Mouse (Mus musculus) CH12.LX (cell line): ENCODE data around the gene Necap2. TPM values are rescaled to one million over a fixed set of nuclear protein-coding genes. Genes with fewer than 3 reads are reported as not detected.

Source experiments
- DNase-seq: peaks from one replicate; pipeline ENCODE4 v3.0.0-alpha.2; 2013; ENCODE audit errors: extremely low read depth
- H3K27ac ChIP-seq: 2 replicates; pipeline ENCODE4 v1.5.1; 2012; ENCODE audit warnings: low read depth, mild to moderate bottlenecking, control low read depth, moderate library complexity; ENCODE audit not compliant: insufficient read depth
- H3K27me3 ChIP-seq: replicated peaks from 2 replicates; pipeline ENCODE3; 2012; ENCODE audit warnings: inconsistent platforms
- H3K36me3 ChIP-seq, 2 experiments: replicated peaks in 1 of 2; 2 replicates each; pipeline versions ENCODE3 to v1.6.1; 2012; ENCODE audit warnings: inconsistent platforms in 1 of 2, low read length in 1 of 2, mild to moderate bottlenecking in 1 of 2, mixed read lengths in 1 of 2, moderate library complexity in 1 of 2; ENCODE audit not compliant: control insufficient read depth in 1 of 2, insufficient read depth in 1 of 2
- H3K4me1 ChIP-seq, 2 experiments: 2 replicates each; pipeline ENCODE4 v1.6.1; 2012; ENCODE audit warnings: inconsistent platforms in 1 of 2, moderate library complexity in 1 of 2; ENCODE audit not compliant: insufficient read depth in 2 of 2, control insufficient read depth in 1 of 2
- H3K4me2 ChIP-seq: 2 replicates; pipeline ENCODE4 v1.6.1; 2012; ENCODE audit warnings: low read depth, mild to moderate bottlenecking, control low read depth; ENCODE audit not compliant: poor library complexity, insufficient read depth, severe bottlenecking
- H3K4me3 ChIP-seq, 3 experiments: fragments of 150-350 bp in 1 of 3; sonication (generic) in 1 of 3; replicated peaks in 1 of 3; 2 replicates each; pipeline versions ENCODE3 to v1.5.1; 2011 to 2012; ENCODE audit warnings: low read depth in 2 of 3, low read length in 2 of 3, mild to moderate bottlenecking in 2 of 3, moderate library complexity in 2 of 3, control low read depth in 1 of 3, improper control_type of control experiment in 1 of 3, inconsistent platforms in 1 of 3, mixed read lengths in 1 of 3; ENCODE audit not compliant: poor library complexity in 1 of 3
- H3K79me2 ChIP-seq: replicated peaks from 2 replicates; pipeline ENCODE4 v1.6.1; 2012; ENCODE audit warnings: mild to moderate bottlenecking, moderate library complexity; ENCODE audit not compliant: control insufficient read depth, poor library complexity, insufficient read depth, severe bottlenecking; ENCODE audit errors: extremely low read depth
- H3K9ac ChIP-seq: 2 replicates; pipeline ENCODE4 v1.6.1; 2012; ENCODE audit warnings: low read depth, mild to moderate bottlenecking, control low read depth, moderate library complexity; ENCODE audit not compliant: insufficient read depth
- H3K9me3 ChIP-seq: replicated peaks from 2 replicates; pipeline ENCODE3; 2012; ENCODE audit warnings: low read length, inconsistent platforms, mixed read lengths
- BHLHE40 ChIP-seq: IDR thresholded peaks from 2 replicates; pipeline ENCODE4 v1.6.1; 2011; ENCODE audit warnings: mild to moderate bottlenecking, low read depth, low read length, improper control_type of control experiment
- CHD1 ChIP-seq: IDR thresholded peaks from 2 replicates; pipeline ENCODE4 v1.6.1; 2012; ENCODE audit warnings: low read depth, low read length, improper control_type of control experiment, inconsistent platforms
- CHD2 ChIP-seq: IDR thresholded peaks from 2 replicates; pipeline ENCODE4 v1.6.1; 2011; ENCODE audit warnings: low read length, improper control_type of control experiment
- CTCF ChIP-seq, 2 experiments: IDR thresholded peaks in 1 of 2; conservative IDR thresholded peaks in 1 of 2; 2 replicates each; pipeline ENCODE4 v1.5.1; 2011 to 2012; ENCODE audit warnings: low read depth in 2 of 2, low read length in 2 of 2, improper control_type of control experiment in 1 of 2, inconsistent platforms in 1 of 2, mild to moderate bottlenecking in 1 of 2, moderate library complexity in 1 of 2
- E2F4 ChIP-seq: IDR thresholded peaks from 2 replicates; pipeline ENCODE4 v1.6.1; 2011; ENCODE audit warnings: low read depth, low read length, improper control_type of control experiment; ENCODE audit not compliant: insufficient replicate concordance
- ELF1 ChIP-seq: IDR thresholded peaks from 2 replicates; pipeline ENCODE4 v1.6.1; 2014; ENCODE audit warnings: low read depth, mild to moderate bottlenecking, inconsistent platforms, low read length, improper control_type of control experiment
- ETS1 ChIP-seq: conservative IDR thresholded peaks from 2 replicates; pipeline ENCODE4 v1.6.1; 2012; ENCODE audit warnings: low read depth, mild to moderate bottlenecking, inconsistent platforms, low read length, improper control_type of control experiment, moderate library complexity
- GABPA ChIP-seq: IDR thresholded peaks from 2 replicates; pipeline ENCODE4 v1.6.1; 2012; ENCODE audit warnings: low read depth, low read length, improper control_type of control experiment, inconsistent platforms; ENCODE audit not compliant: insufficient replicate concordance
- HCFC1 ChIP-seq: IDR thresholded peaks from 2 replicates; pipeline ENCODE4 v1.6.1; 2012; ENCODE audit warnings: low read depth, mild to moderate bottlenecking, inconsistent platforms, low read length, improper control_type of control experiment
- IRF4 ChIP-seq: IDR thresholded peaks from 2 replicates; pipeline ENCODE4 v1.6.1; 2014; ENCODE audit warnings: low read depth, mild to moderate bottlenecking, inconsistent platforms, low read length, improper control_type of control experiment
- JUND ChIP-seq: conservative IDR thresholded peaks from 2 replicates; pipeline ENCODE4 v1.6.1; 2011; ENCODE audit warnings: low read depth, low read length, improper control_type of control experiment
- KAT2A ChIP-seq: IDR thresholded peaks from 2 replicates; pipeline ENCODE4 v1.6.1; 2012; ENCODE audit warnings: low read length, improper control_type of control experiment, inconsistent platforms; ENCODE audit not compliant: insufficient replicate concordance
- MAFK ChIP-seq: IDR thresholded peaks from 2 replicates; pipeline ENCODE4 v1.6.1; 2011; ENCODE audit warnings: low read length, improper control_type of control experiment; ENCODE audit not compliant: insufficient replicate concordance
- MAX ChIP-seq: IDR thresholded peaks from 2 replicates; pipeline ENCODE4 v1.6.1; 2011; ENCODE audit warnings: low read length, improper control_type of control experiment
- MAZ ChIP-seq: IDR thresholded peaks from 2 replicates; pipeline ENCODE4 v1.6.1; 2012; ENCODE audit warnings: low read depth, mild to moderate bottlenecking, inconsistent platforms, low read length, improper control_type of control experiment, moderate library complexity
- MEF2A ChIP-seq: IDR thresholded peaks from 2 replicates; pipeline ENCODE4 v1.6.1; 2014; ENCODE audit warnings: low read depth, mild to moderate bottlenecking, inconsistent platforms, low read length, improper control_type of control experiment, borderline replicate concordance
- MXI1 ChIP-seq: IDR thresholded peaks from 2 replicates; pipeline ENCODE4 v1.6.1; 2011; ENCODE audit warnings: mild to moderate bottlenecking, low read depth, low read length, improper control_type of control experiment
- MYC ChIP-seq: IDR thresholded peaks from 2 replicates; pipeline ENCODE4 v1.6.1; 2011; ENCODE audit warnings: low read depth, mild to moderate bottlenecking, improper control_type of control experiment, low read length
- NELFE ChIP-seq: IDR thresholded peaks from 2 replicates; pipeline ENCODE4 v1.6.1; 2011; ENCODE audit warnings: low read depth, low read length, improper control_type of control experiment
- NRF1 ChIP-seq: IDR thresholded peaks from 2 replicates; pipeline ENCODE4 v1.6.1; 2014; ENCODE audit warnings: low read depth, mild to moderate bottlenecking, inconsistent platforms, low read length, improper control_type of control experiment, moderate library complexity
- POLR2A ChIP-seq: IDR thresholded peaks from 2 replicates; pipeline ENCODE4 v1.6.1; 2011; ENCODE audit warnings: low read depth, mild to moderate bottlenecking, improper control_type of control experiment, low read length
- POLR2AphosphoS2 ChIP-seq: IDR thresholded peaks from 2 replicates; pipeline ENCODE4 v1.6.1; 2011; ENCODE audit warnings: low read depth, low read length, improper control_type of control experiment
- RCOR1 ChIP-seq: conservative IDR thresholded peaks from 2 replicates; pipeline ENCODE4 v1.6.1; 2012; ENCODE audit warnings: low read depth, mild to moderate bottlenecking, inconsistent platforms, low read length, improper control_type of control experiment
- SIN3A ChIP-seq: IDR thresholded peaks from 2 replicates; pipeline ENCODE4 v1.6.1; 2012; ENCODE audit warnings: low read length, improper control_type of control experiment, inconsistent platforms
- SMC3 ChIP-seq: IDR thresholded peaks from 2 replicates; pipeline ENCODE4 v1.6.1; 2011; ENCODE audit warnings: low read depth, low read length, improper control_type of control experiment
- TBP ChIP-seq: conservative IDR thresholded peaks from 2 replicates; pipeline ENCODE4 v1.6.1; 2011; ENCODE audit warnings: low read depth, low read length, improper control_type of control experiment
- UBTF ChIP-seq: IDR thresholded peaks from 2 replicates; pipeline ENCODE4 v1.6.1; 2012; ENCODE audit warnings: low read depth, mild to moderate bottlenecking, inconsistent platforms, low read length, improper control_type of control experiment, moderate library complexity
- USF1 ChIP-seq: IDR thresholded peaks from 2 replicates; pipeline ENCODE4 v1.6.1; 2014; ENCODE audit warnings: low read depth, mild to moderate bottlenecking, inconsistent platforms, low read length, improper control_type of control experiment
- USF2 ChIP-seq: conservative IDR thresholded peaks from 2 replicates; pipeline ENCODE4 v1.6.1; 2011; ENCODE audit warnings: low read depth, low read length, improper control_type of control experiment
- ZKSCAN1 ChIP-seq: IDR thresholded peaks from 2 replicates; pipeline ENCODE4 v1.6.1; 2012; ENCODE audit warnings: low read depth, inconsistent platforms, low read length, improper control_type of control experiment, borderline replicate concordance
- ZMIZ1 ChIP-seq: IDR thresholded peaks from 2 replicates; pipeline ENCODE4 v1.6.1; 2012; ENCODE audit warnings: low read depth, mild to moderate bottlenecking, inconsistent platforms, low read length, improper control_type of control experiment
- ZNF384 ChIP-seq: IDR thresholded peaks from 2 replicates; pipeline ENCODE4 v1.6.1; 2012; ENCODE audit warnings: low read depth, low read length, improper control_type of control experiment, inconsistent platforms
- dilution Hi-C: fragments of 300-500 bp; cut with MboI; formaldehyde crosslinking; loops from 2 replicates; pipeline ENCODE4 v1.14.3; 2020; ENCODE audit warnings: low sequenced_read_pairs; ENCODE audit not compliant: extremely low pct_unique_long_range_greater_than_20kb, extremely low pct_ligation_motif_present
- in situ Hi-C: fragments of 300-500 bp; cut with MboI; formaldehyde crosslinking; loops from 3 replicates; pipeline ENCODE4 v1.14.3; 2019; ENCODE audit warnings: low sequenced_read_pairs, low pct_ligation_motif_present, low pct_unique_long_range_greater_than_20kb, mixed read lengths
- polyA plus RNA-seq: library from polyadenylated mRNA; unstranded; fragments of >175 nt; gene quantifications from 2 replicates; pipeline ENCODE4 v1.2.1, GENCODE M21; 2012; ENCODE audit warnings: low read depth; ENCODE audit not compliant: insufficient read length
- total RNA-seq, 2 experiments: library from RNA; depleted of rRNA; stranded (reverse); fragments of 300-350 nt in 1 of 2; fragments of >200 nt in 1 of 2; gene quantifications; 2 replicates each; pipeline ENCODE4 v1.2.3; 2012 to 2014

Necap2 gene
- total and polyA plus RNA-seq, 3 experiments = 32.6 to 41.7 (median 34.8) TPM

GRCm38 (mm10) chr4:141066709-141067515, 11.2 kb downstream of the Necap2 start:
- in situ Hi-C loops = no loop called here
- Histone ChIP-seq H3K9ac (no peak overlapping the region), H3K4me3 (no peak overlapping the region), H3K79me2 (no peaks in the 10 kb centered on the region), H3K9me3 (no peaks in the 10 kb centered on the region), H3K4me2 (no peak overlapping the region)
- dilution Hi-C loops = no loop called here
- DNase-seq = no peak
- TF ChIP-seq SIN3A (no peak), MXI1 (no peak), ZKSCAN1 (no peak), ELF1 (no peak), POLR2AphosphoS2 (no peak), UBTF (no peak), POLR2A (no peak), MAZ (no peak), TBP (no peak), CHD1 (no peak), RCOR1 (no peak), IRF4 (no peak), JUND (no peak), NRF1 (no peak), ETS1 (no peak), MAFK (no peak), MYC (no peak), NELFE (no peak), MEF2A (no peak), ZMIZ1 (no peak)
- TF ChIP-seq, all 38 proteins: peak for 0
- Histone ChIP-seq H3K36me3 (peaks cover 65 to 73% of the 10 kb centered on the region in 2 experiments), H3K27ac (no peak overlapping the region), H3K4me1 (peaks cover 0 to 7% of the 10 kb centered on the region in 2 experiments; a peak in 1 of 4 replicates), H3K27me3 (no peaks in the 10 kb centered on the region)

- Histone ChIP-seq H3K27ac (no peak overlapping the region), H3K9ac (no peak overlapping the region), H3K36me3 (peaks cover 47 to 55% of the 10 kb centered on the region in 2 experiments), H3K9me3 (no peaks in the 10 kb centered on the region), H3K27me3 (no peaks in the 10 kb centered on the region), H3K4me2 (no peak overlapping the region), H3K4me1 (peaks cover 0 to 10% of the 10 kb centered on the region in 2 experiments; a peak in 1 of 4 replicates), H3K79me2 (no peaks in the 10 kb centered on the region), H3K4me3 (no peak overlapping the region)
- in situ Hi-C loops (no loop called here), dilution Hi-C loops (no loop called here)
- peak; percentile 89 for DNase-seq
- TF ChIP-seq USF1 (peak; percentile 35), IRF4 (peak; percentile 56; the same call in 1 of the 2 replicates), MAX (peak; percentile 95), BHLHE40 (peak; percentile 94), TBP (no peak), CTCF (conservative IDR thresholded peaks at IDR 0.05 in 1 of 2, IDR thresholded peaks at IDR 0.05 in 1 of 2; ENCODE audit: low read depth in 2 of 2, low read length in 2 of 2) (peak; percentile 82 to 100), MEF2A (no peak), POLR2AphosphoS2 (no peak), SMC3 (peak; percentile 90), ETS1 (no peak), USF2 (0 out of 2 replicates have a peak, but pooled peaks have one; percentile 24), HCFC1 (no peak), E2F4 (no peak), KAT2A (no peak), ZNF384 (no peak), NRF1 (no peak), CHD2 (no peak), GABPA (no peak), ZKSCAN1 (no peak), POLR2A (peak; percentile 35; the same call in 1 of the 2 replicates)
Measured at GRCm38 (mm10) chr4:141065123-141065522, 13.0 kb downstream of the Necap2 start.
